ENCODE assay signal across 17 mouse cellular contexts in genomic region chr17:64211281-64211680, GRCm38 (mm10).
"Had no signal": no experiment of that assay in that cellular context is flagged by ENCODE, and none has a peak within 500 bp of the region (broad histone marks: within the 10 kb centered on the region; RNA-seq: fewer than 3 reads in every experiment).

No protein-coding gene starts in this region.

- ATAC-seq: lung, postnatal 0 days; midbrain, embryonic 13.5 days; midbrain, embryonic 15.5 days had no signal

- H3K36me3 ChIP-seq: lung, embryonic 15.5 days; midbrain, embryonic 13.5 days; midbrain, embryonic 15.5 days; neural tube, embryonic 12.5 days; stomach, embryonic 15.5 days had no signal

- H3K4me2 ChIP-seq: lung, embryonic 15.5 days; midbrain, embryonic 11.5 days; midbrain, embryonic 13.5 days; midbrain, embryonic 15.5 days; neural tube, embryonic 12.5 days; stomach, embryonic 15.5 days had no signal

- DNase-seq: lung, adult 2 months; lung, postnatal 14 days; lung, postnatal 36 days; right cerebral cortex, postnatal 14 days; thymus, adult 2 months; thymus, postnatal 25 days; thymus, postnatal 4 days had no signal

- H3K27ac ChIP-seq: lung, embryonic 15.5 days; macrophage; midbrain, embryonic 13.5 days; midbrain, embryonic 15.5 days; neural tube, embryonic 12.5 days; stomach, embryonic 15.5 days; stomach, postnatal 0 days had no signal

- H3K27me3 ChIP-seq: lung, embryonic 15.5 days; midbrain, embryonic 13.5 days; midbrain, embryonic 15.5 days; neural tube, embryonic 12.5 days; stomach, embryonic 15.5 days had no signal

- H3K4me3 ChIP-seq: lung, embryonic 15.5 days; megakaryocyte, embryonic 14.5 days; midbrain, embryonic 13.5 days; midbrain, embryonic 15.5 days; neural tube, embryonic 12.5 days; stomach, embryonic 15.5 days had no signal

- H3K9ac ChIP-seq: lung, embryonic 15.5 days; midbrain, embryonic 13.5 days; midbrain, embryonic 15.5 days; neural tube, embryonic 12.5 days; stomach, embryonic 15.5 days had no signal

- H3K9me3 ChIP-seq: lung, embryonic 15.5 days; midbrain, embryonic 13.5 days; midbrain, embryonic 15.5 days; neural tube, embryonic 12.5 days; stomach, embryonic 15.5 days had no signal

- H3K4me1 ChIP-seq: midbrain, embryonic 15.5 days; stomach, embryonic 15.5 days had no signal
